Mouse (Mus musculus): ENCODE results near the gene Llph. TPM values are rescaled to one million over a fixed set of nuclear protein-coding genes. Genes with fewer than 3 reads are reported as not detected.
"Not testable (repeated sequence)": the region's sequence is repeated elsewhere in the genome, so short reads cannot be mapped to it uniquely, and the experiment has no call there.

Llph gene
- polyA plus RNA-seq, 1 experiment from 2014 or later, result 55.5 TPM

- 3% methylated on average over 13 of the region's 13 CpGs for WGBS (ENCODE audit: insufficient replicate concordance)
- peak within 1 kb of the TSS; percentile 88 for H3K4me2 ChIP-seq
- H3K27me3 ChIP-seq (replicated peaks), result peaks cover 44% of the 10 kb centered on the region
- H3K4me3 ChIP-seq, result peak within 1 kb of the TSS; percentile 62
- peak; percentile 50 for ATAC-seq
- H3K9ac ChIP-seq, result peak within 1 kb of the TSS; percentile 62
- H3K4me1 ChIP-seq, result peaks cover 18% of the 10 kb centered on the region
- H3K27ac ChIP-seq, result peak within 1 kb of the TSS; percentile 62
- no peaks in the 10 kb centered on the region for H3K36me3 ChIP-seq
- H3K9me3 ChIP-seq (replicated peaks), result no peaks in the 10 kb centered on the region
Observed at GRCm38 (mm10) chr10:120201961-120202402, 24.9 kb upstream of the Llph start, which contains the start of gene Irak3. Gene Irak3 (minus strand): TSS chr10:120202130.

GRCm38 (mm10) chr10:120202467-120203250, 24.2 kb upstream of the Llph start:
- 57% methylated on average over 16 of the region's 16 CpGs for WGBS (ENCODE audit: insufficient replicate concordance)
- Histone ChIP-seq H3K4me2 (0 out of 2 replicates have a peak overlapping the region, but pooled peaks have one; percentile 88), H3K9ac (no peak overlapping the region), H3K4me3 (peak overlapping the region; percentile 62; the same call in 1 of the 2 replicates), H3K27ac (no peak overlapping the region), H3K36me3 (no peaks in the 10 kb centered on the region), H3K9me3 (replicated peaks) (no peaks in the 10 kb centered on the region), H3K4me1 (peaks cover 18% of the 10 kb centered on the region), H3K27me3 (replicated peaks) (peaks cover 44% of the 10 kb centered on the region)
- no peak for ATAC-seq

GRCm38 (mm10) chr10:120204591-120205210, 22.2 kb upstream of the Llph start:
- Histone ChIP-seq H3K9me3 (replicated peaks) (no peaks in the 10 kb centered on the region), H3K4me3 (no peak overlapping the region), H3K36me3 (no peaks in the 10 kb centered on the region), H3K4me1 (peaks cover 21% of the 10 kb centered on the region), H3K4me2 (no peak overlapping the region), H3K27me3 (replicated peaks) (peaks cover 35% of the 10 kb centered on the region), H3K27ac (no peak overlapping the region), H3K9ac (no peak overlapping the region)
- WGBS (ENCODE audit: insufficient replicate concordance), result 71% methylated on average over 13 of the region's 13 CpGs
- no peak for ATAC-seq

GRCm38 (mm10) chr10:120208015-120208414, 18.9 kb upstream of the Llph start:
- no peak overlapping the region for H3K27ac ChIP-seq
- 0 out of 2 replicates have a peak, but pooled peaks cover 5% of the 10 kb centered on the region for H3K27me3 ChIP-seq (replicated peaks)
- H3K36me3 ChIP-seq, result peaks cover 16% of the 10 kb centered on the region
- 61% methylated on average over 8 of the region's 8 CpGs for WGBS (ENCODE audit: insufficient replicate concordance)
- H3K4me2 ChIP-seq, result peak overlapping the region; percentile 71
- 0 out of 2 replicates have a peak, but pooled peaks cover 5% of the 10 kb centered on the region for H3K9me3 ChIP-seq (replicated peaks)
- H3K9ac ChIP-seq, result no peak overlapping the region
- H3K4me3 ChIP-seq, result peak overlapping the region; percentile 94; the same call in 1 of the 2 replicates
- no peak for ATAC-seq
- peaks cover 9% of the 10 kb centered on the region for H3K4me1 ChIP-seq

GRCm38 (mm10) chr10:120208575-120209538, 18.0 kb upstream of the Llph start:
- peak; percentile 85 for ATAC-seq
- peaks cover 16% of the 10 kb centered on the region for H3K36me3 ChIP-seq
- 0 out of 2 replicates have a peak, but pooled peaks cover 5% of the 10 kb centered on the region for H3K9me3 ChIP-seq (replicated peaks)
- H3K27ac ChIP-seq, result peak overlapping the region; percentile 65
- peak overlapping the region; percentile 87 for H3K9ac ChIP-seq
- H3K4me2 ChIP-seq, result peak overlapping the region; percentile 71
- H3K4me3 ChIP-seq, result peak overlapping the region; percentile 94
- 2% methylated on average over 53 of the region's 53 CpGs for WGBS (ENCODE audit: insufficient replicate concordance)
- 0 out of 2 replicates have a peak, but pooled peaks cover 3% of the 10 kb centered on the region for H3K27me3 ChIP-seq (replicated peaks)
- H3K4me1 ChIP-seq, result peaks cover 9% of the 10 kb centered on the region

GRCm38 (mm10) chr10:120209539-120209925, 17.3 kb upstream of the Llph start:
- Histone ChIP-seq H3K27me3 (replicated peaks) (no peaks in the 10 kb centered on the region), H3K4me2 (peak overlapping the region; percentile 71), H3K36me3 (peaks cover 16% of the 10 kb centered on the region), H3K4me1 (peaks cover 9% of the 10 kb centered on the region), H3K4me3 (peak overlapping the region; percentile 94), H3K27ac (no peak overlapping the region), H3K9me3 (replicated peaks) (0 out of 2 replicates have a peak, but pooled peaks cover 5% of the 10 kb centered on the region), H3K9ac (peak overlapping the region; percentile 87)
- WGBS (ENCODE audit: insufficient replicate concordance), result 52% methylated on average over 6 of the region's 6 CpGs
- no peak for ATAC-seq

- H3K36me3 ChIP-seq, result peaks cover 16% of the 10 kb centered on the region
- peaks cover 9% of the 10 kb centered on the region for H3K4me1 ChIP-seq
- no peaks in the 10 kb centered on the region for H3K27me3 ChIP-seq (replicated peaks)
- no peak overlapping the region for H3K9ac ChIP-seq
- no peak for ATAC-seq
- 0 out of 2 replicates have a peak, but pooled peaks cover 5% of the 10 kb centered on the region for H3K9me3 ChIP-seq (replicated peaks)
- no peak overlapping the region for H3K27ac ChIP-seq
- peak overlapping the region; percentile 71 for H3K4me2 ChIP-seq
- WGBS (ENCODE audit: insufficient replicate concordance), result 76% methylated on average over 3 of the region's 3 CpGs
- peak overlapping the region; percentile 94; the same call in 1 of the 2 replicates for H3K4me3 ChIP-seq
Observed at GRCm38 (mm10) chr10:120210096-120210495, 16.8 kb upstream of the Llph start.

- ATAC-seq; H3K9me3 ChIP-seq (replicated peaks); H3K4me1 ChIP-seq; H3K27me3 ChIP-seq (replicated peaks); H3K4me2 ChIP-seq; H3K27ac ChIP-seq; H3K4me3 ChIP-seq; H3K9ac ChIP-seq: not testable (repeated sequence)
- H3K36me3 ChIP-seq, result peaks cover 40% of the 10 kb centered on the region
- 60% methylated on average over 1 of the region's 1 CpGs for WGBS (ENCODE audit: insufficient replicate concordance)
Observed at GRCm38 (mm10) chr10:120217099-120217498, 9.8 kb upstream of the Llph start.

- no peak for ATAC-seq
- no peaks in the 10 kb centered on the region for H3K9me3 ChIP-seq (replicated peaks)
- 0 out of 2 replicates have a peak, but pooled peaks cover 3% of the 10 kb centered on the region for H3K4me1 ChIP-seq
- H3K27me3 ChIP-seq (replicated peaks), result no peaks in the 10 kb centered on the region
- WGBS (ENCODE audit: insufficient replicate concordance), result 87% methylated on average over 10 of the region's 10 CpGs
- no peak overlapping the region for H3K4me2 ChIP-seq
- H3K36me3 ChIP-seq, result peaks cover 45% of the 10 kb centered on the region
- H3K27ac ChIP-seq, result no peak overlapping the region
- no peak overlapping the region for H3K9ac ChIP-seq
- no peak overlapping the region for H3K4me3 ChIP-seq
Observed at GRCm38 (mm10) chr10:120218996-120219395, 7.9 kb upstream of the Llph start.

- no peak for ATAC-seq
- Histone ChIP-seq H3K4me3 (no peak overlapping the region), H3K4me2 (no peak overlapping the region), H3K9ac (no peak overlapping the region), H3K36me3 (peaks cover 52% of the 10 kb centered on the region), H3K27ac (no peak overlapping the region), H3K27me3 (replicated peaks) (no peaks in the 10 kb centered on the region), H3K4me1 (0 out of 2 replicates have a peak, but pooled peaks cover 3% of the 10 kb centered on the region), H3K9me3 (replicated peaks) (no peaks in the 10 kb centered on the region)
- 56% methylated on average over 14 of the region's 14 CpGs for WGBS (ENCODE audit: insufficient replicate concordance)
Observed at GRCm38 (mm10) chr10:120219578-120220359, 7.1 kb upstream of the Llph start.
